Mouse (Mus musculus) embryo, embryonic 10.5 days (tissue): ENCODE measurements at regions not wholly inside any gene's neighbourhood (a gene's known extent, or its start where the extent isn't known, plus 50 kb on each side); places are given as distances from the start of the nearest gene placed in this dataset.

ENCODE experiments used
- DNase-seq: peaks from one replicate; pipeline ENCODE4 v3.0.0-alpha.2; 2015; ENCODE audit warnings: low spot score

- no peak for DNase-seq
Observed at GRCm38 (mm10) chr9:47350301-47350700, 179.7 kb upstream of the Cadm1 start.

GRCm38 (mm10) chr9:47351036-47351435, 178.9 kb upstream of the Cadm1 start:
- DNase-seq: no peak

- DNase-seq: peak; percentile 76
Observed at GRCm38 (mm10) chr9:47353017-47353416, 177.0 kb upstream of the Cadm1 start.

GRCm38 (mm10) chr9:47353972-47354371, 176.0 kb upstream of the Cadm1 start:
- no peak for DNase-seq

GRCm38 (mm10) chr9:47354423-47354822, 175.6 kb upstream of the Cadm1 start:
- DNase-seq: no peak

GRCm38 (mm10) chr9:47354866-47355265, 175.1 kb upstream of the Cadm1 start:
- no peak for DNase-seq

GRCm38 (mm10) chr9:47357756-47358399, 172.1 kb upstream of the Cadm1 start:
- DNase-seq: no peak

- DNase-seq: no peak
Observed at GRCm38 (mm10) chr9:47358400-47358767, 171.6 kb upstream of the Cadm1 start.

GRCm38 (mm10) chr9:47363086-47363485, 166.9 kb upstream of the Cadm1 start:
- peak; percentile 64 for DNase-seq

- no peak for DNase-seq
Observed at GRCm38 (mm10) chr9:47364762-47365161, 165.2 kb upstream of the Cadm1 start.

- peak; percentile 45 for DNase-seq
Observed at GRCm38 (mm10) chr9:47367266-47367957, 162.6 kb upstream of the Cadm1 start.

GRCm38 (mm10) chr9:47368015-47368901, 161.7 kb upstream of the Cadm1 start:
- DNase-seq: peak; percentile 46

GRCm38 (mm10) chr9:47372296-47372695, 157.7 kb upstream of the Cadm1 start:
- DNase-seq: no peak

GRCm38 (mm10) chr9:47374086-47374485, 155.9 kb upstream of the Cadm1 start:
- no peak for DNase-seq

- DNase-seq: no peak
Observed at GRCm38 (mm10) chr9:47376645-47377044, 153.3 kb upstream of the Cadm1 start.

GRCm38 (mm10) chr9:47378541-47378940, 151.4 kb upstream of the Cadm1 start:
- DNase-seq: no peak

- DNase-seq: no peak
Observed at GRCm38 (mm10) chr9:47380361-47380760, 149.6 kb upstream of the Cadm1 start.

- DNase-seq: peak; percentile 78
Observed at GRCm38 (mm10) chr9:47384185-47384854, 145.7 kb upstream of the Cadm1 start.

GRCm38 (mm10) chr9:47386646-47387045, 143.3 kb upstream of the Cadm1 start:
- no peak for DNase-seq

- DNase-seq: no peak
Observed at GRCm38 (mm10) chr9:47387221-47387620, 142.8 kb upstream of the Cadm1 start.

- DNase-seq: no peak
Observed at GRCm38 (mm10) chr9:47387716-47388300, 142.2 kb upstream of the Cadm1 start.

- no peak for DNase-seq
Observed at GRCm38 (mm10) chr9:47389901-47390300, 140.1 kb upstream of the Cadm1 start.
